Mouse (Mus musculus) hindbrain, postnatal 0 days (tissue): ENCODE measurements around the gene Tdrkh. TPM values are rescaled to one million over a fixed set of nuclear protein-coding genes. Genes with fewer than 3 reads are reported as not detected.

Experiments
- ATAC-seq: fragments of 200-750 bp; cut with Nextera tagmentation; 2 replicates; pipeline ENCODE4 v1.8.0; 2017; ENCODE audit warnings: mild to moderate bottlenecking, moderate TSS enrichment, moderate library complexity
- DNase-seq: peaks from one replicate; pipeline ENCODE4 v3.0.0-alpha.2; 2015; ENCODE audit warnings: low spot score
- H3K27ac ChIP-seq: fragments of 300-500 bp; sonication (generic); 2 replicates; pipeline ENCODE4 v1.5.1; 2014; ENCODE audit warnings: mild to moderate bottlenecking
- H3K27me3 ChIP-seq: fragments of 300-500 bp; sonication (generic); 2 replicates; pipeline ENCODE4 v1.6.1; 2014; ENCODE audit warnings: low read length, mixed read lengths; ENCODE audit not compliant: insufficient read depth
- H3K36me3 ChIP-seq: fragments of 300-500 bp; sonication (generic); 2 replicates; pipeline ENCODE4 v1.6.1; 2014; ENCODE audit warnings: low read length, mixed read lengths; ENCODE audit not compliant: insufficient read depth
- H3K4me1 ChIP-seq: fragments of 300-500 bp; sonication (generic); 2 replicates; pipeline ENCODE4 v1.6.1; 2014; ENCODE audit warnings: antibody characterized with exemption, low read length, mixed read lengths; ENCODE audit not compliant: insufficient read depth
- H3K4me2 ChIP-seq: fragments of 300-500 bp; sonication (generic); 2 replicates; pipeline ENCODE4 v1.6.1; 2014; ENCODE audit warnings: low read depth, mild to moderate bottlenecking, low read length, moderate library complexity, mixed read lengths
- H3K4me3 ChIP-seq: fragments of 300-500 bp; sonication (generic); 2 replicates; pipeline ENCODE4 v1.5.1; 2014; ENCODE audit warnings: low read length
- H3K9ac ChIP-seq: fragments of 300-500 bp; sonication (generic); replicated peaks from 2 replicates; pipeline ENCODE4 v1.6.1; 2014; ENCODE audit warnings: mild to moderate bottlenecking, low read length, moderate library complexity, mixed read lengths
- H3K9me3 ChIP-seq: fragments of 300-500 bp; sonication (generic); 2 replicates; pipeline ENCODE4 v1.6.1; 2016; ENCODE audit warnings: low read length, mixed read lengths
- CTCF ChIP-seq: IDR thresholded peaks from 2 replicates; pipeline ENCODE4 v1.5.1; 2016; ENCODE audit warnings: antibody characterized with exemption, control low read depth, low read depth
- WGBS: fragments of 180-500 bp; shearing (Covaris S2); extraction: QIAGEN DNeasy Blood & Tissue Kit; methylation state at CpG from one replicate; pipeline ENCODE4 v1.1.7; 2014; 5-methylcytosine and 5-hydroxymethylcytosine counted together
- polyA plus RNA-seq: library from polyadenylated mRNA; unstranded; fragments of >200 nt; fragmentation: Nextera tagmentation; extraction: Ambion mirVana; gene quantifications from 2 replicates; pipeline ENCODE4 v1.2.1, GENCODE M21; 2015
- total RNA-seq: library from RNA; depleted of rRNA; stranded (reverse); fragments of >200 nt; gene quantifications from 2 replicates; pipeline ENCODE4 v1.2.3, GENCODE M21; 2014

Gene Tdrkh
- total and polyA plus RNA-seq, 2 experiments from 2014 or later = 11.8 to 46.8 TPM

DNA sequence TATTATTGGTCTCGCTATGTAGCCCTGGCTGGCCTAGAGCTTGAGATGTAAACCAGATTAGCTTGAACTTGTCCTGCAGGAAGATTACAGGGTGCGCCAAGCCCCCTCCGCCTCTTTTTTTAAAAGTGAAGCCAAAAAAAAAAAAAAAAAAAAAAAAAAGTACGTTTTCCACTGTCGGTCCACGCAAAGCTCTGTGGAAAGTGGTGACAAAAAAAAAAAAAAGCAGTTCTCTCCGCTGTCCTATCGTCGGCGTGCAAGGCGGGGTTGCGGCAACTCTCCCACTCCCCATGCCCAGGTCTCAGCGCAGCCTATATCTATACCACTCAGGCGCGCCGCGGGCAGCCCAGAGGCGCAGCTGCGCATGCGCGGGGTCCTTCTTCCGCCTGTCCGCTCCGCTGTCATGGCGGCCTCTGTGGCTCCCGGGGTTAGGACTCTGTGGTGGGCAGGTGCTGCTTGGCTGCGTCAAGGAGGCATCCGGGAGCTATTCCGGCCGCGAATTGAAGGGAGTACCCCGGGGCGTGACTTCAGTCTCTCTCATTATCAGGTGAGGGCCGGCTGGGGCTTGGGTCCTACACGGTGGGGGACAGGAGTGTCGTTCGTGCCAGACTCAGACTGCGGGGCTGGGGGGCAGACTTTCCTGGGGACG lies 30.0 kb downstream of the Tdrkh start, which contains the start of gene Mrpl9:
Gene Mrpl9, plus strand, starts transcription at position 368 of the 646 bp plus-strand sequence.
- Histone ChIP-seq H3K27me3 (no peaks in the 10 kb centered on the region), H3K4me2 (peak within 1 kb of the TSS; percentile 95), H3K4me1 (no peaks in the 10 kb centered on the region), H3K9me3 (no peaks in the 10 kb centered on the region), H3K27ac (peak within 1 kb of the TSS; percentile 79), H3K36me3 (peaks cover 26% of the 10 kb centered on the region), H3K4me3 (peak within 1 kb of the TSS; percentile 92), H3K9ac (peak within 1 kb of the TSS; percentile 95)
- under 1% methylated on average over 39 of the region's 39 CpGs for WGBS
- ATAC-seq (peak; percentile 98), DNase-seq (peak; percentile 97)
- no peak for TF ChIP-seq CTCF

GRCm38 (mm10) chr3:94443597-94443964 lies 30.5 kb downstream of the Tdrkh start, which contains the start of gene Oaz3:
Gene Oaz3 (minus strand): TSS chr3:94443915.
- WGBS = under 1% methylated on average over 24 of the region's 24 CpGs
- H3K9ac ChIP-seq = peak within 1 kb of the TSS; percentile 95
- H3K27me3 ChIP-seq = no peaks in the 10 kb centered on the region
- H3K9me3 ChIP-seq = no peaks in the 10 kb centered on the region
- peak within 1 kb of the TSS; percentile 92 for H3K4me3 ChIP-seq
- H3K4me1 ChIP-seq = no peaks in the 10 kb centered on the region
- TF ChIP-seq CTCF = no peak
- DNase-seq = no peak
- peaks cover 29% of the 10 kb centered on the region for H3K36me3 ChIP-seq
- H3K27ac ChIP-seq = peak within 1 kb of the TSS; percentile 79
- H3K4me2 ChIP-seq = peak within 1 kb of the TSS; percentile 95
- no peak for ATAC-seq

DNA sequence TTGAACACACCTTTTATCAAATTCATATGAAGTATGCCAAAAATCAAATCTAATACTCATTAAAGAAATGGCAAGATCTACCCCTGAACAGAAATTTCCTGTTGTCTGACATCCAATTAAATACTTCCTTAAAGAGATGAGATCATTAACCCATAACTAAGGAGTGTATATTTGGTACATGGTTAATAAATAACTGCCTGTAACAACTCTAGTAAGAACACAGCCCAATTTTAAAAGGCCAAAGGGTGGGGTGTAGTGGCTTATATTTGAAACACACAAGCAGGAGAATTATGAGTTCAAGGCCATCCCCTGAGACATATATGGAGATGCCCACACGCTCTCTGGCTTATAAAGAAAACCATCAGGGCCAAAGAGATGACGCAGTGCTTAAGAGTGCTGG lies 36.3 kb downstream of the Tdrkh start:
- Histone ChIP-seq H3K9me3 (no peaks in the 10 kb centered on the region), H3K9ac (no peak overlapping the region), H3K4me3 (no peak overlapping the region), H3K27me3 (no peaks in the 10 kb centered on the region), H3K27ac (no peak overlapping the region), H3K4me1 (no peaks in the 10 kb centered on the region), H3K36me3 (peaks cover 29% of the 10 kb centered on the region), H3K4me2 (no peak overlapping the region)
- no peak for ATAC-seq
- no peak for DNase-seq
- 99% methylated on average over 2 of the region's 2 CpGs for WGBS
- TF ChIP-seq CTCF = no peak

DNA sequence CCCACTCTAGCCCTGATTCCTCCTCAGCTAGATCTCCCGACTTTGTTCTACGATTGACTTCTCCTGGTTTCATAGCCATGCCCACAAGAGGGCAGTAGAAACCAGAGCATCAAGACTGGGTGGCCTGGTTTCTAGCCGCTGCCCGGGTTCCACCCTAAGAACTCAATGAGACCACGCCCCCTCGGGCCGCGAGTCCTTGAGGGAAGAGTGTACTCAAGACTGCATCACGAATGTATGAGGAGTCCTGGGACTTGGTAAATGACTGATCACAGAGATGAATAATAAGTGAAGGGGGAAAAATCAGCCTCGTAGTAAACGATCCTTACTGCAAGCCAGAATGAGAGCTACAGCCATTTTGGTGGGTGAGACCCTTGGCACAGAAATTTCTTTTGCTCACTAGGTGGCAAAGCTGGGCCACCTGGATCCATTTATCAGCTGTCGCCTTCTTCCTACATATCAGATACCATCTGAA lies 43.5 kb downstream of the Tdrkh start:
- 1% methylated on average over 12 of the region's 12 CpGs for WGBS
- Histone ChIP-seq H3K4me3 (peak overlapping the region; percentile 34), H3K4me1 (0 out of 2 replicates have a peak, but pooled peaks cover 4% of the 10 kb centered on the region), H3K27me3 (no peaks in the 10 kb centered on the region), H3K36me3 (no peaks in the 10 kb centered on the region), H3K9ac (no peak overlapping the region), H3K4me2 (peak overlapping the region; percentile 51), H3K9me3 (no peaks in the 10 kb centered on the region), H3K27ac (peak overlapping the region; percentile 56; the same call in 1 of the 2 replicates)
- ATAC-seq = peak; percentile 92
- peak; percentile 98 for DNase-seq
- peak; percentile 89 for TF ChIP-seq CTCF

- WGBS = 62% methylated on average over 3 of the region's 3 CpGs
- Histone ChIP-seq H3K9ac (no peak overlapping the region), H3K27me3 (no peaks in the 10 kb centered on the region), H3K4me2 (peak overlapping the region; percentile 51), H3K4me3 (no peak overlapping the region), H3K36me3 (no peaks in the 10 kb centered on the region), H3K9me3 (no peaks in the 10 kb centered on the region), H3K4me1 (0 out of 2 replicates have a peak, but pooled peaks cover 4% of the 10 kb centered on the region), H3K27ac (peak overlapping the region; percentile 56; the same call in 1 of the 2 replicates)
- ATAC-seq (0 out of 2 replicates have a peak, but pooled peaks have one; percentile 25), DNase-seq (no peak)
- TF ChIP-seq CTCF = no peak
Measured at GRCm38 (mm10) chr3:94457055-94457454, 44.0 kb downstream of the Tdrkh start.

GRCm38 (mm10) chr3:94459834-94460233 lies 46.8 kb downstream of the Tdrkh start:
- WGBS = 88% methylated on average over 2 of the region's 2 CpGs
- no peak overlapping the region for H3K4me2 ChIP-seq
- DNase-seq (no peak), ATAC-seq (no peak)
- H3K9me3 ChIP-seq = no peaks in the 10 kb centered on the region
- H3K4me1 ChIP-seq = peaks cover 15% of the 10 kb centered on the region
- no peaks in the 10 kb centered on the region for H3K36me3 ChIP-seq
- no peak overlapping the region for H3K27ac ChIP-seq
- no peak for TF ChIP-seq CTCF
- H3K27me3 ChIP-seq = no peaks in the 10 kb centered on the region
- no peak overlapping the region for H3K4me3 ChIP-seq
- no peak overlapping the region for H3K9ac ChIP-seq
